Mouse (Mus musculus) ES-E14 (cell line): ENCODE data around the gene Arhgap30. TPM values are rescaled to one million over a fixed set of nuclear protein-coding genes. Genes with fewer than 3 reads are reported as not detected.

Experiments used
- DNase-seq: peaks from one replicate; pipeline ENCODE4 v3.0.0-alpha.2; 2013; ENCODE audit warnings: low read depth, low spot score
- H3K27ac ChIP-seq: 2 replicates; pipeline ENCODE4 v1.5.1; 2012; ENCODE audit warnings: low read depth, mild to moderate bottlenecking, low read length, moderate library complexity, mixed read lengths; ENCODE audit not compliant: poor library complexity, insufficient read depth, severe bottlenecking
- H3K36me3 ChIP-seq: 2 replicates; pipeline ENCODE4 v1.6.1; 2012; ENCODE audit warnings: mild to moderate bottlenecking, low read length, moderate library complexity, mixed read lengths; ENCODE audit not compliant: control insufficient read depth, poor library complexity, insufficient read depth, severe bottlenecking
- H3K4me1 ChIP-seq, 2 experiments: fragments of 150-350 bp in 1 of 2; sonication (generic) in 1 of 2; 2 replicates each; pipeline ENCODE4 v1.6.1; 2012; ENCODE audit warnings: low read length in 2 of 2, mild to moderate bottlenecking in 1 of 2, mixed read lengths in 1 of 2; ENCODE audit not compliant: control insufficient read depth in 2 of 2, insufficient read depth in 2 of 2, poor library complexity in 1 of 2
- H3K4me3 ChIP-seq, 2 experiments: fragments of 150-350 bp in 1 of 2; sonication (generic) in 1 of 2; 2 replicates each; pipeline ENCODE4 v1.5.1; 2012; ENCODE audit warnings: low read length in 2 of 2, low read depth in 1 of 2, mild to moderate bottlenecking in 1 of 2, mixed read lengths in 1 of 2; ENCODE audit not compliant: insufficient read depth in 1 of 2, poor library complexity in 1 of 2, severe bottlenecking in 1 of 2
- H3K9ac ChIP-seq: 2 replicates; pipeline ENCODE4 v1.6.1; 2012; ENCODE audit warnings: low read depth, mild to moderate bottlenecking, low read length, mixed read lengths; ENCODE audit not compliant: poor library complexity, insufficient read depth, severe bottlenecking
- H3K9me3 ChIP-seq: fragments of 150-350 bp; sonication (generic); 2 replicates; pipeline ENCODE4 v1.6.1; 2012; ENCODE audit warnings: low read depth, mild to moderate bottlenecking, low read length; ENCODE audit not compliant: control insufficient read depth, insufficient read depth
- CHD2 ChIP-seq: IDR thresholded peaks from 2 replicates; pipeline ENCODE4 v1.6.1; 2014; ENCODE audit warnings: mild to moderate bottlenecking, low read depth, low read length, inconsistent platforms
- HCFC1 ChIP-seq: IDR thresholded peaks from 2 replicates; pipeline ENCODE4 v1.6.1; 2012; ENCODE audit warnings: low read length, inconsistent platforms, borderline replicate concordance; ENCODE audit not compliant: insufficient read depth
- MAFK ChIP-seq: IDR thresholded peaks from 2 replicates; pipeline ENCODE4 v1.6.1; 2014; ENCODE audit warnings: mild to moderate bottlenecking, low read depth, low read length, inconsistent platforms; ENCODE audit not compliant: insufficient read depth
- ZC3H11A ChIP-seq: IDR thresholded peaks from 2 replicates; pipeline ENCODE4 v1.6.1; 2012; ENCODE audit warnings: low read depth, mild to moderate bottlenecking, inconsistent platforms, low read length, borderline replicate concordance
- ZNF384 ChIP-seq: IDR thresholded peaks from 2 replicates; pipeline ENCODE4 v1.6.1; 2012; ENCODE audit warnings: low read depth, low read length, inconsistent platforms
- in situ Hi-C, 2 experiments: fragments of 600-800 bp; cut with MboI; formaldehyde crosslinking; loops; one replicate each; pipeline ENCODE4 v1.15.1; 2025; ENCODE audit warnings: low sequenced_read_pairs in 2 of 2, inconsistent platforms in 1 of 2; ENCODE audit not compliant: unreplicated experiment in 2 of 2
- total RNA-seq: library from RNA; depleted of rRNA; stranded (reverse); fragments of 300-350 nt; gene quantifications from 2 replicates; pipeline ENCODE4 v1.2.3, GENCODE M21; 2012

The Arhgap30 gene
- total RNA-seq, 1 experiment = 8.0 TPM

DNA sequence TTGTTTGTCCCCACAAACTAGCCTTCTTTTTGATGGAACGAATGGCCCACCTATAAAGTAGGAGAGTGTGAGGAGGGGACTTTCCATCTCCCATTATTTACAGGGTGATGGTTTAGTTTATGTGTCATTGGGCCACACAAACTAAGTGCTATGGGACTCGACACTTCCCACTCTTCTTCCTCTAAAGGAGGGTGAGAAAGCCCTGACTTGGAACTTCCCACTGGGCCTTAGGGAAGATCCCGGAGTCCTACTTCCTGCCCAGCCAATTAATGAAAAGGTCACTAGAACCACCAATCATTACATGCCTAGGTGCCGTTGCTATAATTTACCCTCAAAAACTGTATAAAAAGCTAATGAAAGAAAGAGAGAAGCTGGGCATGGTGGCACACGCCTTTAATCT, 43.4 kb downstream of the Arhgap30 start:
- DNase-seq = no peak
- Histone ChIP-seq H3K9me3 (no peaks in the 10 kb centered on the region), H3K36me3 (no peaks in the 10 kb centered on the region), H3K27ac (no peak overlapping the region), H3K4me1 (peaks cover 0 to 3% of the 10 kb centered on the region in 2 experiments; a peak in 1 of 4 replicates), H3K9ac (no peak overlapping the region), H3K4me3 (no peak overlapping the region)
- TF ChIP-seq CHD2 (no peak), ZC3H11A (no peak), HCFC1 (no peak), ZNF384 (no peak), MAFK (no peak)
- in situ Hi-C loops = no loop called here

DNA sequence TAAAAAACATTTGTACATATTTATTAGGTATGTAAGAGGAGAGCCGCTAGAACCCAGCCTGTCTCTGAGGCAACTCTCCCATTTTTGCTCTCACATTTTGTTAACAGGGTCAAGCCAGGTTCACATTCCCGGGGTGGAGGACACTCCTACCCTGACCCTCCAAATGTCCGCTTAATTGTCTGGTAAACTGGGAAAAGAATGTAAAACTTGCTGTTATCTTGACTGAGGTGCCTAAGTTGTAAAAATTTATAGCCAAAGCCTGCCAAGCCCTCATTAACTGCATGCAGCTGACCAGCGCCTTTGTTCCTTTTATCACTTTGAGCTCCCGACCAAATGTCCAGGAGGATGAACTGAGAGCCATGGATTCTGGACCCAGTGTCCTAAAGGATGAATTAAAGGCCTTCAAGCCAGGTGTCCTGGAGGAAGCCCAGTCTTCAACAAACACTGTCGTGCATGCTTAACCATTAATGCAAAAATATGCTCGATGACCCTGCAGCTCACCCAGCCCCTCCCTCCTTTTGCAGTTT, 46.6 kb downstream of the Arhgap30 start:
- no peak overlapping the region for H3K27ac ChIP-seq
- in situ Hi-C loops = no loop called here
- no peak for DNase-seq
- peaks cover 7 to 8% of the 10 kb centered on the region in 2 experiments; a peak in 3 of 4 replicates for H3K4me1 ChIP-seq
- no peaks in the 10 kb centered on the region for H3K9me3 ChIP-seq
- no peak overlapping the region for H3K9ac ChIP-seq
- TF ChIP-seq CHD2 = no peak
- TF ChIP-seq ZC3H11A = no peak
- TF ChIP-seq ZNF384 = no peak
- TF ChIP-seq HCFC1 = no peak
- TF ChIP-seq MAFK = no peak
- H3K4me3 ChIP-seq = no peak overlapping the region
- no peaks in the 10 kb centered on the region for H3K36me3 ChIP-seq

DNA sequence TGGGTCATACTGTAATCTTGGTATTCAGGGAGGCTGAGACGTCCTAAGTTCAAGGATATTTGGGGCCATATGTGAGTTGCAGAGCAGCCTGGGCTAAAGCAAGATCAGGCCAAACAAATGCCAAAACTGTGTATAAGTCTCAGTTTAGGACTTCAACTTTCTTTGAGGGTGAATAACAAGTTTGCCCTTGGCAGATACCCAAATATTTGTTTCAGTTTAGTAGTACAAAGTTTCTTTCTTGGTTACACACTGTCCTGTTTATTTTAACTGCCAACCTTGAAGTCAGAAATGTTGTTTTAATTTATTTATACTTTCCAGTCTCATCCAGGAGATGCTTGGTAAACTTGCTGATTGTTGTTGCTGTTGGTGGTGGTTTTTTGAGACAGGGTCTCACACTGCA, 47.2 kb downstream of the Arhgap30 start:
- Histone ChIP-seq H3K4me3 (no peak overlapping the region), H3K9ac (no peak overlapping the region), H3K27ac (no peak overlapping the region), H3K36me3 (no peaks in the 10 kb centered on the region), H3K4me1 (peaks cover 7 to 10% of the 10 kb centered on the region in 2 experiments; a peak in 3 of 4 replicates), H3K9me3 (no peaks in the 10 kb centered on the region)
- TF ChIP-seq HCFC1 (no peak), ZNF384 (no peak), CHD2 (no peak), ZC3H11A (no peak), MAFK (no peak)
- no peak for DNase-seq
- in situ Hi-C loops = no loop called here

DNA sequence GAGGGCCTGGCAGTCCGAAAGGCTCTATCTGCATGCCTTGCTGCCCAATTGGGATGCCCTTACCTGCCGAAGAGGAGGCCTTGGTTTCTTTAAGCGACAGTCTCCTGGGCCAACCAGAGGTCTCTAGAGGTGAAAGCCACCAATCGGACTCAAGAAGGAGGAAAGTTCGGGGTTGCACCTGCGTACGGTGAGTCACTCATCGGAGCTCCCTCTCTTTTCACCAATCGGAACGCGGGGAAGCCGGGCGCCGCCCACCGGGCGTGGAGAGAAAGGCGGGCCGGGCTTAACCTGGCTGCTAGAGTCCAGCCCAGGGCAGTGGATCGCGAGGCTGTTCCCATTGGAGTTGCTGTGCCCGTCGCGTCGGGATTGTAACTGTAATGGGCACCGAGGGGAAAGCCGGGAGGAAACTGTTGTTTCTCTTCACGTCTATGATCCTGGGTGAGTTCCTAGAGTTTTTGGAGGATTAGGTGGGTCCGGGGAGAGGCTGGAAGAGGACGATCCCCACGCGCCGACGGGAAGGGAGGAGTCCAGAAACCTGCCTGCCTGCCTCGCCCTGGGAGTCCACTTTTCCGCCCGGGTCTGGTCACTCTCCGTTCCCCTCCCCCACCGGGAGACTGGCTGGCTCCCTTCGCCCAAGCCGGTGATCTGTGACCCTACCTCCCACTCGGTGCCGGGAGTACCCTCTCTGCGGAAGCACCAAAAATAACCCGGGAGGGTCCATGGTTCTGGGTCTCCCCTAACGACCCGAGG, 48.7 kb downstream of the Arhgap30 start, which contains the start of gene F11r:
TSS of gene F11r (plus strand) at position 272 of the 750 bp plus-strand sequence.
- Histone ChIP-seq H3K4me1 (peaks cover 7 to 15% of the 10 kb centered on the region in 2 experiments; a peak in 3 of 4 replicates), H3K27ac (peak within 1 kb of the TSS; percentile 9; the same call in 1 of the 2 replicates)
- TF ChIP-seq HCFC1 (0 out of 2 replicates have a peak, but pooled peaks have one; percentile 30), ZC3H11A (no peak), CHD2 (peak; percentile 91), ZNF384 (no peak), MAFK (no peak)

More for the DNA sequence above, 48.7 kb downstream of the Arhgap30 start, which contains the start of gene F11r:
- Histone ChIP-seq H3K4me3 (peak within 1 kb of the TSS; percentile 77 to 96), H3K36me3 (no peaks in the 10 kb centered on the region), H3K9me3 (no peaks in the 10 kb centered on the region), H3K9ac (peak within 1 kb of the TSS; percentile 73)
- peak; percentile 92 for DNase-seq
- in situ Hi-C loops = no loop called here
